Mouse (Mus musculus): ENCODE results near the gene Kcnk5. TPM values are rescaled to one million over a fixed set of nuclear protein-coding genes. Genes with fewer than 3 reads are reported as not detected.

The Kcnk5 gene
- polyA plus RNA-seq, 1 experiment from 2014 or later: 9.1 TPM

DNA sequence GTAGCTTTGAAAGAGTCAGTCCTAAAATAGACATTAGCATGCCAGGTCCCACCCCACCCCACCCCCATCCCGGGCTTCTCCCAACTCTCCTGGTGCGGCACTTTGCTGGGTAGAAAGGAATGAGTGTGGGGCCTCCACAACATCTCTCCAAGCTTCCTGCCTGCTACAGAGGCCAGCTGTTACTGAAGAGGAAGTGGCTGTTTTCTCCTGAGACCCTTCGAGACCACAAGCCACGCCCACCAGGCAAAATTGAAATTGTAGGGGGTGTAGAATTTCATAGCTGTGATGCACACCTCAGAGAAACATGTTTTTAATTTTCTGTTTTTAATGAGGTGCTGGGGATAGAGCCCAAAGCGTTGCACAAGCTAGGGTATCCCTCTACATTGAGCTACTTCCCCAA lies 60.7 kb downstream of the Kcnk5 start:
- Histone ChIP-seq H3K9me3 (ENCODE audit: control insufficient read depth, low read length) (no peaks in the 10 kb centered on the region), H3K4me1 (ENCODE audit: control insufficient read depth, insufficient read depth, low read length) (no peaks in the 10 kb centered on the region), H3K36me3 (ENCODE audit: control insufficient read depth, insufficient read depth, low read length) (no peaks in the 10 kb centered on the region), H3K9ac (ENCODE audit: low read length) (no peak overlapping the region), H3K27me3 (ENCODE audit: control insufficient read depth, insufficient read depth, low read length) (no peaks in the 10 kb centered on the region), H3K4me2 (ENCODE audit: low read depth) (no peak overlapping the region), H3K27ac (ENCODE audit: low read depth, low read length) (no peak overlapping the region), H3K4me3 (ENCODE audit: low read depth, low read length) (no peak overlapping the region)
- DNase-seq (ENCODE audit: low spot score) (no peak), ATAC-seq (ENCODE audit: insufficient read depth, low FRiP score, low TSS enrichment) (no peak)
- WGBS: 76% methylated on average over 5 of the region's 5 CpGs

DNA sequence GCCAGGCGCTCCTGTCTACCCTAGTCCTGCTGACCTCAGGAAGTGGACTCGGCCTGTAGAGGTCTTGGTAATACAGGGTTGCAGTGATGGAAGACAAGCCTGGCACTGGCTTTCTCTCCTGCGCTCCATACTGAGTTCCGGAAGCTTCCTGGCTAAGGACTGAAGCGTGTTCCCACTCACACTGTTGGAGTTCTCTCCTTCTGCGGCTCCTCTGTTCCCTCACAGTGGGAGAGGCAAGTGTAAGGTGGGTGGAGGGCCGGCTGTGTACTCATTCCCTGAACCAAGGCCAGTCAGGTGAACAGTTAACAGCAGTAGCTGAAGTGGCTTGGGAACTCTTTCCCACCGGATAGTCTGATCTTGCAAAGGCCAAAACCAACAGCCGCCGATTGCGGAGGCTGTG lies 61.6 kb downstream of the Kcnk5 start:
- Histone ChIP-seq H3K4me3 (ENCODE audit: low read depth, low read length) (no peak overlapping the region), H3K9ac (ENCODE audit: low read length) (no peak overlapping the region), H3K4me2 (ENCODE audit: low read depth) (no peak overlapping the region), H3K4me1 (ENCODE audit: control insufficient read depth, insufficient read depth, low read length) (no peaks in the 10 kb centered on the region), H3K9me3 (ENCODE audit: control insufficient read depth, low read length) (no peaks in the 10 kb centered on the region), H3K36me3 (ENCODE audit: control insufficient read depth, insufficient read depth, low read length) (no peaks in the 10 kb centered on the region), H3K27ac (ENCODE audit: low read depth, low read length) (no peak overlapping the region), H3K27me3 (ENCODE audit: control insufficient read depth, insufficient read depth, low read length) (no peaks in the 10 kb centered on the region)
- 92% methylated on average over 11 of the region's 11 CpGs for WGBS
- DNase-seq (ENCODE audit: low spot score): no peak
- ATAC-seq (ENCODE audit: insufficient read depth, low FRiP score, low TSS enrichment): no peak

DNA sequence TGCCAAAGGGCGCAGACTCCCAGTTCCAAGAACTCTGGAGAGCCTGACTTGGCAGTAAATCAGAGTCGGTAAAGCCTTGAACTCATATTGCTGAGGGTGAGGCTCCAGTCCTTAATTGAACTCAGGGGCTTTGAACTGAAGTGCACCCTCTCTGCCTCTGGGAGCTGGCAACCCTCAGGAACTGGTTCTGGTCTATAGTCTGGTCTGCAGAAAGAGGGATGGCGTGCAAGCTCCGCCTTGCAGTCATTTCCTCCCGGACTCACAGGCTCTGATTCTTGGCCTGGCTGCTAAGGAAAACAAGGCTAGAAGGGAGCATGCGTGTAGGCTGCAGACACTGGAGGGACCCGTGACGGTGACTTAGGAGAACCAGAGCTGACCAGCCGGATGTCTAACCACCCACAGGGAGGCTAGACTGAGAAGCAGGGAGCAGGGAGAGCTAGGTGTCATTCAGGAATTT lies 65.4 kb downstream of the Kcnk5 start:
- peak; percentile 40 for DNase-seq (ENCODE audit: low spot score)
- H3K36me3 ChIP-seq (ENCODE audit: control insufficient read depth, insufficient read depth, low read length): no peaks in the 10 kb centered on the region
- no peaks in the 10 kb centered on the region for H3K27me3 ChIP-seq (ENCODE audit: control insufficient read depth, insufficient read depth, low read length)
- H3K9ac ChIP-seq (ENCODE audit: low read length): no peak overlapping the region
- ATAC-seq (ENCODE audit: insufficient read depth, low FRiP score, low TSS enrichment): no peak
- peaks cover 3% of the 10 kb centered on the region; the same call in 1 of the 2 replicates for H3K9me3 ChIP-seq (ENCODE audit: control insufficient read depth, low read length)
- no peak overlapping the region for H3K27ac ChIP-seq (ENCODE audit: low read depth, low read length)
- no peak overlapping the region for H3K4me2 ChIP-seq (ENCODE audit: low read depth)
- WGBS: 58% methylated on average over 9 of the region's 9 CpGs
- H3K4me1 ChIP-seq (ENCODE audit: control insufficient read depth, insufficient read depth, low read length): no peaks in the 10 kb centered on the region
- no peak overlapping the region for H3K4me3 ChIP-seq (ENCODE audit: low read depth, low read length)

DNA sequence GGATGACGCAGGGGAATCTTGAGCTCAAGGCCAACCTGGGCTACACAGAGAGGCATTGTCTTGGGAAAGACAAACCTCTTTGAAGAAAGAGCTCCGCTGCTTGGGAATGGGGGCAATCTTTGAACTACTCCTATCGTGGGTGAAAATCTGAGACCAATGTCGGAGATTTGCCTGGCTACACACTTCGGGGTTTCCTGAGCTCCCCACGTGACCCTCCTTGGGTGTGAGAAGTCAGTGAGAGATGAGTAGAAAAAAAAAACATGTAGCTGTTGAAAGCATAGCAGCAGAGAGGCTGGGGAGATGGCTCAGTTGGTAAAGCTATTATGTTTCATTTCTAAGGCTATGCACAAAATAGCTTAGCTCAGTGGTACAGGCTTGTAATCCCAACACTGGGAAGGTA lies 66.7 kb downstream of the Kcnk5 start:
- Histone ChIP-seq H3K36me3 (ENCODE audit: control insufficient read depth, insufficient read depth, low read length) (no peaks in the 10 kb centered on the region), H3K27ac (ENCODE audit: low read depth, low read length) (no peak overlapping the region), H3K4me3 (ENCODE audit: low read depth, low read length) (no peak overlapping the region), H3K4me2 (ENCODE audit: low read depth) (no peak overlapping the region), H3K4me1 (ENCODE audit: control insufficient read depth, insufficient read depth, low read length) (no peaks in the 10 kb centered on the region), H3K9ac (ENCODE audit: low read length) (no peak overlapping the region), H3K27me3 (ENCODE audit: control insufficient read depth, insufficient read depth, low read length) (no peaks in the 10 kb centered on the region), H3K9me3 (ENCODE audit: control insufficient read depth, low read length) (peaks cover 3% of the 10 kb centered on the region; the same call in 1 of the 2 replicates)
- 88% methylated on average over 6 of the region's 6 CpGs for WGBS
- DNase-seq (ENCODE audit: low spot score) (no peak), ATAC-seq (ENCODE audit: insufficient read depth, low FRiP score, low TSS enrichment) (no peak)

DNA sequence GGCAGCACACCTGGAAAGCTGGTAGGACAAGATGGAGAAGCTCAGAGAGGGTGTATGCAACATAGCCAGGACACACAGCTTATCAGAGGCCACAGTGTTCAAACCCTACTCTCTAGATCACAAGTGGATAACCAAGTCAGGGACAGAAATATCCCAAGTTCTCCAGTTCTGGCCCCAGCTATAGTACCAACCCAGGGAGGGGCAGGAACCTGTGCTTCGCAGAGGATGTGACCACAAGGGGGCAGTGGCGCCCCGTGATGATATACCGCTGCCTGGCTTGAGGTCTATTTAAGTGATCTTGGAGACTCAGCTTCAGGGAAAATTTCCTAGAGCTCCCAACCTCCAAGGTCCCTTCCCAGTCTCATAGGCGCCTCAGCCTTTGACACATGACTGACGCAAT lies 67.6 kb downstream of the Kcnk5 start:
- 8% methylated on average over 6 of the region's 6 CpGs for WGBS
- no peak overlapping the region for H3K27ac ChIP-seq (ENCODE audit: low read depth, low read length)
- no peak overlapping the region for H3K4me2 ChIP-seq (ENCODE audit: low read depth)
- H3K4me3 ChIP-seq (ENCODE audit: low read depth, low read length): no peak overlapping the region
- DNase-seq (ENCODE audit: low spot score) (peak; percentile 89), ATAC-seq (ENCODE audit: insufficient read depth, low FRiP score, low TSS enrichment) (peak; percentile 69)
- no peaks in the 10 kb centered on the region for H3K36me3 ChIP-seq (ENCODE audit: control insufficient read depth, insufficient read depth, low read length)
- H3K9ac ChIP-seq (ENCODE audit: low read length): no peak overlapping the region
- peaks cover 3% of the 10 kb centered on the region; the same call in 1 of the 2 replicates for H3K9me3 ChIP-seq (ENCODE audit: control insufficient read depth, low read length)
- no peaks in the 10 kb centered on the region for H3K4me1 ChIP-seq (ENCODE audit: control insufficient read depth, insufficient read depth, low read length)
- no peaks in the 10 kb centered on the region for H3K27me3 ChIP-seq (ENCODE audit: control insufficient read depth, insufficient read depth, low read length)

DNA sequence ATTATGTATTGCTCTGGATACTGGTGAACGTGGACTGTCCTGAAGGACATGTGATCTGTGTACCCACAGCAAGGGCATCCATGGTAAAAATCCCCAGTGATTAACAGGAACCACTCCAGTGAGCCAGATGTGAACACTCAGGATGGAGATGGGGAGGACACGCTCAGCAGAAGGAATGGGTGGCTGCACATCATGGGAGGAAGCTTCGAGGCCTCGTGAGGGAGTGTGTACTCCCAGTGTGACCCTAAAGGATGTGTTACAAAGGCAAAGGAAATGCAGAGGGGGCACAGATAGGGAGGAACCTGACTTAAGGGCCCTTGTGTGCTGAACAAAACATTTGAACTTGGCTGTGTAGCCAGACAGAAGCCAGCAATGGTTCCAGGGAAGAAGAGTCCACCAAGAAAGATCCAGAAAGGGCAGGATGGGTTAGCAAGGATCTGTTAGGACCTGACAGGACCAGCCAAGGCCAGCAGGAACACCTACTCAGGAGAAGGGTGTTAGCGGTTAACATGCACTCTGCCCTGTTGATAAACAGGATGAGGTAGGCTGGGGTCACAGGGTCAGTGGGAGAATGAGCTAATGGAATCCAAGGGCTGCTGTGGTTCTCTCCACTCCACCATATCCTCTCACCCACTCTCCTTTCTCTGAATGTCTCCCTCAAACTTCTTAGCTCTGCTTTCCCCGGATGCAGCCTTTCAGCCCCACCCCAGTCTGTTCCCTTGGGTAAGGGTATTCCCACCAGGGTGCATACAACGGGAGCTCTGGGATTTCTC lies 68.2 kb downstream of the Kcnk5 start:
- Histone ChIP-seq H3K9ac (ENCODE audit: low read length) (no peak overlapping the region), H3K4me2 (ENCODE audit: low read depth) (no peak overlapping the region), H3K9me3 (ENCODE audit: control insufficient read depth, low read length) (peaks cover 3% of the 10 kb centered on the region; the same call in 1 of the 2 replicates), H3K27ac (ENCODE audit: low read depth, low read length) (no peak overlapping the region), H3K4me3 (ENCODE audit: low read depth, low read length) (no peak overlapping the region), H3K27me3 (ENCODE audit: control insufficient read depth, insufficient read depth, low read length) (no peaks in the 10 kb centered on the region), H3K4me1 (ENCODE audit: control insufficient read depth, insufficient read depth, low read length) (no peaks in the 10 kb centered on the region), H3K36me3 (ENCODE audit: control insufficient read depth, insufficient read depth, low read length) (no peaks in the 10 kb centered on the region)
- DNase-seq (ENCODE audit: low spot score) (no peak), ATAC-seq (ENCODE audit: insufficient read depth, low FRiP score, low TSS enrichment) (no peak)
- WGBS: 64% methylated on average over 7 of the region's 7 CpGs

DNA sequence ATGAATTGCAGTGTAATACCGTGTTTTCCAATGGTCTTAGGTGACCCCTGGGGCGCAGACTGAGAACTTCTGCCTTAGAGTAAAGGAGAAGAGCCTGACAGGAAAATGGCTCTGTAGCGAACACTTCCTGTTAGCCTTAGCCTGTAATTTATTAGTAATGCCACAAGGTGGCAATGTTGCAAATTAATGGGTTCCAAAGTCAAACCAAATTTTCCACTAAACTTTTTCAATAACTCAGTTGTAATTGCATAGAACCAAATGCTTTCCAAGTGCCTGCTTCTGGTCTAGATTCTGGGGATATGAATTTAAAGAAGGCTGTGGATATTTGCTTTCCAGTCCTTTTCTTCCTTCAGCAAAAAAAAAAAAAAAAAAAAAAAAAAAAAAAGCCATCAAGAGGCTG lies 69.4 kb downstream of the Kcnk5 start:
- Histone ChIP-seq H3K27ac (ENCODE audit: low read depth, low read length) (no peak overlapping the region), H3K4me2 (ENCODE audit: low read depth) (no peak overlapping the region), H3K4me1 (ENCODE audit: control insufficient read depth, insufficient read depth, low read length) (no peaks in the 10 kb centered on the region), H3K4me3 (ENCODE audit: low read depth, low read length) (no peak overlapping the region), H3K9ac (ENCODE audit: low read length) (no peak overlapping the region), H3K27me3 (ENCODE audit: control insufficient read depth, insufficient read depth, low read length) (no peaks in the 10 kb centered on the region), H3K36me3 (ENCODE audit: control insufficient read depth, insufficient read depth, low read length) (no peaks in the 10 kb centered on the region), H3K9me3 (ENCODE audit: control insufficient read depth, low read length) (peaks cover 3% of the 10 kb centered on the region; the same call in 1 of the 2 replicates)
- ATAC-seq (ENCODE audit: insufficient read depth, low FRiP score, low TSS enrichment) (no peak), DNase-seq (ENCODE audit: low spot score) (no peak)
- 67% methylated on average over 3 of the region's 3 CpGs for WGBS

DNA sequence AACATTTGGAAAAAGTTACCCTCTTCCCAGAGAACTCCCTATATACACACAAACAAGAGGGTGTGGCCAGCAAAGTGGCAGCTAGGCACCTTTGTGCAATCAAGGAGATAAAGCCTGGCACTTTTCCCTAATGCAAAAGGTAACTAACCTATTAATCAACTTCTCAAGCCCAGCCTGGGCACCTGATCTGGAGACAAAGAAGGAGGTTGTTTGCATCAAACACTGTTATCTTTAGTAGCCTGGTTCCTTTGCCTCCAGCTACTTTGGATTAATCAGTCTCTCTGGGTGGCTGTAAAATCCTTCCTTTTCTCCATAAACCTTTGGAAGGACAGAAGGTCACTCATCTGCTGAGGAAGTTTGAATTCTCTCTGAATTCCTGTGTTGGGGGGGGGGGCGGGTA lies 70.7 kb downstream of the Kcnk5 start:
- Histone ChIP-seq H3K36me3 (ENCODE audit: control insufficient read depth, insufficient read depth, low read length) (no peaks in the 10 kb centered on the region), H3K4me1 (ENCODE audit: control insufficient read depth, insufficient read depth, low read length) (no peaks in the 10 kb centered on the region), H3K4me2 (ENCODE audit: low read depth) (no peak overlapping the region), H3K9ac (ENCODE audit: low read length) (no peak overlapping the region), H3K27ac (ENCODE audit: low read depth, low read length) (no peak overlapping the region), H3K4me3 (ENCODE audit: low read depth, low read length) (no peak overlapping the region), H3K27me3 (ENCODE audit: control insufficient read depth, insufficient read depth, low read length) (no peaks in the 10 kb centered on the region), H3K9me3 (ENCODE audit: control insufficient read depth, low read length) (peaks cover 3% of the 10 kb centered on the region; the same call in 1 of the 2 replicates)
- 44% methylated on average over 1 of the region's 1 CpGs for WGBS
- no peak for ATAC-seq (ENCODE audit: insufficient read depth, low FRiP score, low TSS enrichment)
- no peak for DNase-seq (ENCODE audit: low spot score)

DNA sequence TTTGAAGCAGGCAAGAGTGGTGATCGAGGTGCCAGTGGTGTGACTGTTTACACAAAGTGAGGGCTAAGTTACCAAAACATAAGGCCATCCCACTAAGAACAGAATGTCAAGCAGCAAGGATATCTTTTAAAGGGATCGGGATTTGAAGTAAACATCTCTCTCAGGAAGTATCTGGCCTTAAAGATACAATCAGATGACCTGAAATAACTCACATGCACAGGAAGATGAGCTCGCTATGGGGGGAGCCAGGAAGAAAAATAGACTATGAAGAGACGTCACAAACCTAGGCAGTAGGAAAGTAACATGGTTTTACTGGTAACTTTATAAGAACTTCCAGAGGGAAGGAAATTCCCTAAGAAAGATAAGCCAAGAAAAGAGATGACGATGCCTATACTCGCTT lies 75.3 kb downstream of the Kcnk5 start:
- Histone ChIP-seq H3K27me3 (ENCODE audit: control insufficient read depth, insufficient read depth, low read length) (no peaks in the 10 kb centered on the region), H3K4me2 (ENCODE audit: low read depth) (no peak overlapping the region), H3K4me1 (ENCODE audit: control insufficient read depth, insufficient read depth, low read length) (no peaks in the 10 kb centered on the region), H3K27ac (ENCODE audit: low read depth, low read length) (no peak overlapping the region), H3K9ac (ENCODE audit: low read length) (no peak overlapping the region), H3K9me3 (ENCODE audit: control insufficient read depth, low read length) (no peaks in the 10 kb centered on the region), H3K4me3 (ENCODE audit: low read depth, low read length) (no peak overlapping the region), H3K36me3 (ENCODE audit: control insufficient read depth, insufficient read depth, low read length) (no peaks in the 10 kb centered on the region)
- no peak for DNase-seq (ENCODE audit: low spot score)
- ATAC-seq (ENCODE audit: insufficient read depth, low FRiP score, low TSS enrichment): no peak
- 85% methylated on average over 6 of the region's 6 CpGs for WGBS

Data from neural tube, embryonic 11.5 days (tissue).